Mouse (Mus musculus): ENCODE results near the gene Srsf3.
"Not testable (repeated sequence)": the region's sequence is repeated elsewhere in the genome, so short reads cannot be mapped to it uniquely, and the experiment has no call there.

Gene Srsf3

GRCm38 (mm10) chr17:29063988-29064285 lies 31.5 kb downstream of the Srsf3 start:
- DNase-seq (ENCODE audit: low read depth), result no peak

DNA sequence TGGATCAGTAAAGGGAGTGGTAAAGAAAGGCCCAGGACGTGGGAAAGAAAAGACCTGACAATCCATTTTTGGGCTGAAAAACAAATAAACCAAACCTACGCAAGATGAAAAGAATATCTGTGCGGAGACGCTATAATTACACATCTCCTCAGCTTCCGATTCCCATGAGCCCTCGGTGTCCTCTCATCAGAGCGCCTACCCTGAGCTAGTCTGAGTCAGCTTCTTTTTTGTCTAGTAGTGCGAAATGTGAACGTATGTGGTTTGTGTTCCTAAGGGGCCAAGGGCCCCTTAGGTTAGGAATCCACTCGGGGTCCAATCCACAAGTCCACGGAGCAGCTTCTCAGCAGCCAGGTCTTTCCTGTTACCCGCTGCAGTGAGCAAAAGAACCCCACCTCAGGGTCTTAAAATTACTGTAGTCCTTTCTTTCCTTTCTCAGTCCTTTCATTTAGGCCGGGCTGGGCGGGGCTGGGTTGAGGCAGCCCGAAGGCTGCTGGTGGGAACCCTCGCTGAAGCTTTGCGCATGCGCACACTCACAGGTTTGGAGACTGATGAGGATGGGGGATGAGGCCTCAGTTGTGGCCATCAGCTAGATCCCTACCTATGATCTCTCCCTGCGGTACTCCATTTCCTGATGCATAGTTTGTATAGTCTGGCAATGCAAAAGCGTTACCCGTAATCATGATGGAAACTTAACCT lies 33.0 kb downstream of the Srsf3 start:
- no peak for DNase-seq (ENCODE audit: low read depth)

DNA sequence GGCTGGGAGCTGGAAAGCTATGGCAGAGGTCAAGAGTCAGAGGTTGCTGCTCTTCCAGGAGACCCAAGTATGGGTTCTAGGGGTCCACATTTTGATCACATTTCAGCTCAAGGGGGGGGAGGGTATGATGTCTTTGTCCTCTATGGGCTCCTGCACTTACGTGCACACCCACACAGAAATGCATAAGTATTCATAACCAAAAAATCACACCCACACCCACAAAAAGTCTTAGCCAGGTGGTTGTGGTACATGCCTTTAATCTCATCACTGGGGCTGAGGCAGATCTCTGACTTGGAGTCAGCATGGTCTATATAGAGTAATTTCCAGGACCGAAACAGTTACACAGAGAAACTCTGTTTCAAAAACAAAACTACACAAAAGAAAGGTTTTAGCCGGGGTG lies 33.5 kb downstream of the Srsf3 start:
- no peak for DNase-seq (ENCODE audit: low read depth)

GRCm38 (mm10) chr17:29067416-29067815 lies 35.0 kb downstream of the Srsf3 start:
- DNase-seq (ENCODE audit: low read depth), result not testable (repeated sequence)

DNA sequence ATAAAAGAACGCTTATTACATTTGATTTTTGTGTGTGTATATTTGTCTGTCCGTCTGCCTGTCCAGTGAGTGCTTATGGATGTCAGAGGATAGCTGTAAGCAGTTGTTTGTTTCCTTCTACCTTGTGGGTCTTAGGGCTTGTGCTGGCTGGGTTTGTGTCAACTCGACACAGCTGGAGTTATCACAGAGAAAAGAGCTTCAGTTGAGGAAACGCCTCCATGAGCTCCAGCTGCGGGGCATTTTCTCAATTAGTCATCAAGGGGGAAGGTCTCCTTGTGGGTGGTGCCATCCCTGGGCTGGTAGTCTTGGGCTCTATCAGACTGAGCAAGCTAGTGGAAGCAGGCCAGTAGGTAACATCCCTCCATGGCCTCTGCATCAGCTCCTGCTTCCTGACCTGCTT lies 35.4 kb downstream of the Srsf3 start:
- DNase-seq (ENCODE audit: low read depth), result no peak

GRCm38 (mm10) chr17:29069063-29069462 lies 36.6 kb downstream of the Srsf3 start:
- DNase-seq (ENCODE audit: low read depth), result no peak

DNA sequence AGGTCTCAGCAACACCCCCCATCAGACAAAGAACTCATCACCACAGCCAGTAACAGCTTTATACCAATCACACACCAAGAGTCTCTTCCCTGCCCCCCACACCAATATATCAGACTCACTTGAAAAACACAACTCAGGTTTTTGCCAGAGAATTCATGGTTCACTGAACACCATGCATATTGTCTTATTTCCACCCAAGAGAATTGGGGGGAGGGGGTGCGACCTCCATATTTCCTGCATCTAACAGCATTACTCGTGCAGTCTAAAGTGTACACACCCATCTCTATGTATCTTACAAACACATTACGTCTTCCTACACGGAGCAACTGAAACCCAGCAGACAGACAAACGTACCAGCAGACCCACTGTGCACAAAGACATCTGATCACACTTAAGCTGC lies 39.4 kb downstream of the Srsf3 start:
- no peak for DNase-seq (ENCODE audit: low read depth)

- DNase-seq (ENCODE audit: low read depth), result no peak
Observed at GRCm38 (mm10) chr17:29072701-29073307, 40.4 kb downstream of the Srsf3 start.

- DNase-seq (ENCODE audit: low read depth), result no peak
Observed at GRCm38 (mm10) chr17:29073313-29073712, 40.9 kb downstream of the Srsf3 start.

GRCm38 (mm10) chr17:29074085-29074484 lies 41.7 kb downstream of the Srsf3 start:
- DNase-seq (ENCODE audit: low read depth), result no peak

GRCm38 (mm10) chr17:29076235-29076634 lies 43.8 kb downstream of the Srsf3 start:
- peak; percentile 61 for DNase-seq (ENCODE audit: low read depth)

DNA sequence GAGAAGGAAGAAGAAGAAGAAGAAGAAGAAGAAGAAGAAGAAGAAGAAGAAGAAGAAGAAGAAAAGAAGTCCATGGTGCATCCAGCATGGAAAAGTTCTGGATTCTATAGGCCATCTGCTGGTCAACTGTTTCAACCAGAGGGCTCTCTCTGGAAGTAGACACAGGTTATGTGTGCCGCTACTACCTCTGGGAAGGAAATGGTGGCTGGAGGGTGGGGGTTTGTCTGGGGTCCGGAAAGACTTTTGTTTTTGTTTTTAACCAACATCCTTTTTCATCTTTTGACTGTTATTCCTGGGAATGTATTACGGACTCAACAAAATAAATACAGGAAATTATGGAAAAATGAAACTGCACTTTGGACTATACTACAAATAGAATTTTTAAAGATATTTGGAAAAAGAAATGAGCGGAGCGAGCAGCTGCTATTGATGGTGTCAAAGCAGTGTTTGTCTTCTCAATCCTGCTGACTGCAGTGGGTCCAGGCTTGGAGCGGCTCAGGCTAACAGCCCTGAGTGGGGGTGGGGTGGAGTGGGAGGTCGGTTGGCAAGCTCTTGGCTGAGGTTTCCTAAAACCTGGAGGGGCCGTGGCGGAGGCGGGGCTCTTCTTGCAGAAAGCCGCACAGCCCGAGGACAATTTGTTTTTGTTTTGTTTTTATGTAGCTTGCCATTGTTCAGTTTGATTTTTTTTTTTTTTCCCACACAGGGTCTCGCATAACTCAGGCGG lies 45.5 kb downstream of the Srsf3 start:
- DNase-seq (ENCODE audit: low read depth), result peak; percentile 86

- peak; percentile 97 for DNase-seq (ENCODE audit: low read depth)
Observed at GRCm38 (mm10) chr17:29078519-29079383, 46.3 kb downstream of the Srsf3 start.

- peak; percentile 94 for DNase-seq (ENCODE audit: low read depth)
Observed at GRCm38 (mm10) chr17:29080758-29081617, 48.6 kb downstream of the Srsf3 start.

DNA sequence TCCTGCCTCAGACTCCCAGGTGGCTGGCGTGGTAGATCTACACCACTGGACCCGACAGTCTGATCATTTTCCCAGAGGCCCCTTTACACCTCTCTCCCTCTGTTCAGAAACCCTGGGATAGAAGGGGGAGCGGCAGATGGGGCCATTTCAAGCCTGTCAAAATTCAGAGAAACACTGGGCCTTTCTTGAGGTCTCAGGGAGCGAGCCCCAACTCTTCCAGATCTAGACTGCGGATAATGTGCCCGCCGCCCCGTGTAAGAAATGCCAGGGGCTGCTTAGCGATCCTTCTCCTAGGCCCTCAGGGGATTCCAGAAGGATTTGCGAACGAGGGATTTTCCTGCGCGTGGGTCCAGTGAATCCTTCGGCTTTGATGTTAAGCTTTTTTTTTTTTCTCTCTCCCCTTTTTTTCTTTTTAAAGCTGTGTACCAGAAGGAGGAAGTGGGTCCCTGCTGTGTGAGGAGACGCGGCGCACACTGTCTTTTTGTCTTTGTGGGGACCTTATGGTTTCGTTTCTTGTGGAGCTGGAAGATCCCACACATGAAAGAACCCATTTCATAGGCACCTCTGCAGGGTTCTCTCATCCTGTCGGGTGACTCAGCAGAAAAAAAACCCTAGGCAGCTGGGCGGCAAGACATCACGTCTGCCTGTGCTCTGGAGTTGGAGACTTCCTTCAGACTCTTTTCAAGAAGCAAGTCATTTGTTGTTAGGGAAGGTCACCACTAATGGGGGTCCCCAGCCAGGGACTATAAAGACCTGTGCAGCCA lies 49.4 kb downstream of the Srsf3 start:
- DNase-seq (ENCODE audit: low read depth), result peak; percentile 87

DNA sequence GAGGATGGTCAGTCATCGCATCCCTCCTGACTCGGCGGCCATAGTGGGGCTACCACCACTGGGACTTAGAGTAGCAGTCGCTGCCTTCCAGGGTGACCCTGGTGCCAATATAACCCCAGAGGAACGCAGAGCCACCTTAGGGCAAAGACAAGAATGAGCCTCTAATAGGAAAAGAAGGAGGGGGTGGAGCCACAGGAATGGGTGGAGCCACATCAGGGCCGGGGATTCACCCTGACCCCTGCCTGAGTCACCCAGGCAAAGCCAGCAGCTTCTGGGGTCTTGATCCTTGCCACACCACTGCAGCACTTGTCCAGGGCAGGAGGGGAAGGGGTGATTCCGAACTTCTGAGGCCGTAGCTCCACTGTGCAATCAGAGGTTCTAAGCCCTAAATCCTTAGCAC lies 51.2 kb downstream of the Srsf3 start:
- DNase-seq (ENCODE audit: low read depth), result no peak

DNA sequence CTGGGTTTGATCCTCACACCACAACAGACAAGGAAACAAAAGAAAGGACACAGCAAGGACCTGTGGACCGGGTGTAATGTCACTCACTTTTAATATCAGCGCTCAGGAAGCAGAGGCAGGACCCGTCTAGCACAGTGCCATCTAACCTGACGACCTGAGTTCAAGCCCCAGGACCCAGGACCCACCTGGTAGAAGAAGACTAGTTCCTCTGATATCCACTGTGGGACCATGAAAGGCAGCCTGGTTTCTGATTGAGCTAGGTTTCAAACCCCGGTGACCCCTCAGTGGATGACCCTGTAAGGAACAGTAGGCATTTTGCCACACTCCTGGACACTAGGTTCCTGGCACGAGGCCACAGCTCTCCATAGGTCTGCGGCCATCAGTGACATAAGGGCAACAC lies 52.2 kb downstream of the Srsf3 start:
- no peak for DNase-seq (ENCODE audit: low read depth)

DNA sequence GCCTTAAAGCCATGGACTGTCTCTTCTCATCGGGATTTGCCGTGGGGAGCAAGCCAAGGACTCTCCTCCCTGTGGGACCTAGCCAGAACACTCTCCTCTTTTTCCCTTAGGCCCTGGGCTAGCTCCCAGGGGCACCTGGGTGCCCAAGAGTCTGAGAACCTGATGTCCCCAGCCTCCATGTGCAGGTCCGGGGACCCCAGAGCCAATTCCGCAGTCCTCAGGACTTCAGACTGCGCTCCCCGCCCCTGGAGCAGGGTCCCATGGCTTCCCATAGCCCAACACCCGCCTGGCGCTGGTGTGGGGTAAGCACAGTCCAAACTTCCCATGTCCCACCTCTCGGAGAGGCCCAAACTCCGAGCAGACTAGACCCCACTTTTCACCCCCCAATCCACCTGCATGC lies 52.8 kb downstream of the Srsf3 start:
- no peak for DNase-seq (ENCODE audit: low read depth)

GRCm38 (mm10) chr17:29086916-29087315 lies 54.5 kb downstream of the Srsf3 start:
- no peak for DNase-seq (ENCODE audit: low read depth)

DNA sequence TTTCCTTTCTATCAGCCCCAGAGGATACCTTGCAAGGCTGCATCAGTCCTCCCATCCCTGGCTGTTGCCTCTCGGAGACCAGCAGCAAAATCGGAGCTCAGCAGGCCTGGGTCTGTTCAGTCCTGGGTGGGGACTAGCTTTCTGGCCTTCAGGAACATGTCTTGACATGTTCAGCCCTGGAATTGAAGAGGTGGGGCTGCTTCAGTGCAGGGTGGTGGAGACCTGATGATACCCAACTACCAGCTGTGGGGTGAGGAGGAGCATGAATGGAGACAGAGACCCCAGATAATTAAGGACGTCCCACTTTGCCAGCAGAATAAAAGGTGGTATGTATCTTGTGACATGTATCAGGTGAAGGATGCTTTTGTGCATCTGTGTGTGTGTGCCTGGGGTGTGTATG lies 58.3 kb downstream of the Srsf3 start, which contains the start of gene Cdkn1a:
Gene Cdkn1a, plus strand, starts transcription at position 201 of the 400 bp plus-strand sequence.
- peak; percentile 78 for DNase-seq (ENCODE audit: low read depth)
